Mouse (Mus musculus): ENCODE data around the gene Lrrc10b.

GRCm38 (mm10) chr19:10435908-10436307 lies 21.4 kb downstream of the Lrrc10b start:
- TF ChIP-seq CTCF (IDR thresholded peaks at IDR 0.05; ENCODE audit: low read depth) (peak; percentile 88), EP300 (IDR thresholded peaks at IDR 0.05; ENCODE audit: low read depth) (no peak)
